Mouse (Mus musculus) thymus, adult 18-20 months (tissue): ENCODE data around the gene Gm20738.
"Not testable (repeated sequence)": the region's sequence is repeated elsewhere in the genome, so short reads cannot be mapped to it uniquely, and the experiment has no call there.

Experiments
- DNase-seq, 2 experiments: peaks; one replicate each; pipeline ENCODE4 v3.0.0; 2022; ENCODE audit warnings: mixed read lengths in 2 of 2

Gm20738 gene

GRCm38 (mm10) chrY:37957511-37957910, at the start of gene Gm20738:
Gm20738 (plus strand) TSS chrY:37957811.
- DNase-seq: not testable (repeated sequence)
